Mouse (Mus musculus): ENCODE data around the gene Prr23a1.

The Prr23a1 gene

DNA sequence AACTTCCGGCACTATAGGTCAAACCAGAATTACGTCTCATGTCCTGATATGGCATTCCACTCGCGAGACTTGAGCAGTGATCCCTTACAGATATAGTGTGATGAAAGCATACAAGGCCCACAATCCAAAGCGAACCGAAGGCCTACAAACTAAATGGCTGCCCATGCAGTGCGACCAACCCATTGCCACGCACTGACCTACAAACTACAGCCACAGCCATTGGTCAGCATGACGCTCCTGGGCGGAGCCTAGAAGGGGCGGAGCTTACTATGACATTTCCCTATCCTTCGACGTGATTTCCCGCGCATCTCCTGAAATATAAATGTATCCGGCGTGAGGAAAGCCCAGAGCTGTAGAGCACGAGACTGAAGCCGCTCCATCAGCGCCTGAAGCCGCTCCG lies at the start of gene Prr23a1:
Gene Prr23a1 (plus strand): TSS at position 387 of the 400 bp plus-strand sequence.
- no peak for DNase-seq (ENCODE audit: low spot score)

- no peak for DNase-seq (ENCODE audit: low spot score)
These were observed 43.3 kb upstream of the Prr23a1 start for GRCm38 (mm10) chr9:98799021-98799420.

DNA sequence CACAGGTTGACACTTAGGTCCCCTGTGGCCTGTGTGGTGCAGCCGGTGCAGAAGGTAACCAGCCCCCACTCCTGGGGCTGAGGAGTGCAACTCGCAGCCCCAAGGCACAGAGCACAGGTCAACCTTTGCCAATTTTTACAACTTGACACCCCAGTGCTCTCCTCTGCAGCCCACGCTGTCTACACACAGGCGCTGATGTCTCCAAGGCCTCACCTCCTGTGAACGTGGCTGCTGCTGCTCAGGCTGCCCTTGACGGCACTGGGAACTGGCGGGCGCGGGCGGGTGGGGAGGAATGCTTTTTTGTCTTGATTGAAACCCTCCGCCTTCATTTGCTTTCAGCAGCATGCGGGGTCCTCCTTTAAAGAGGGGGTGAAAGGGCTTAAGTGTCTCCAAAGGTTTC lies 38.3 kb upstream of the Prr23a1 start:
- no peak for DNase-seq (ENCODE audit: low spot score)

GRCm38 (mm10) chr9:98805511-98805910 lies 36.8 kb upstream of the Prr23a1 start:
- no peak for DNase-seq (ENCODE audit: low spot score)

DNA sequence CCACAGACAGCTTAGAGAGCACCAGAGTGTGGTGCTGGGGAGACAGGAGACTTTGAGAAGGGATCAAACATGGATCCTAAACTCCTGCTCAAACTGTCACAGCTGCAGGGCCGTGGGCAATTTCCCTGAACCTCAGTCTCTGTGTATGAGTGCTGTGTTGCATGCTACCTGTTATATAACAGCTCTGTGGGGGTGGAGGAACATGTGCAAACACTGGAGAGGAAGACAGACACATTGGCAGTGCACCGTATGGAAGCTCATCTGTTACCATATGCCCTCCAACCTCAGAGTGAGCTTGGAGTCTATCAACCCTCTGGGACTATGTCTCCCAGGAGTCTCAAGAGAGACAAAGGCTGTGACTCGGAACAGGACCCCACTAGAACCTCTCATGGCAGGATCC lies 36.4 kb upstream of the Prr23a1 start:
- DNase-seq (ENCODE audit: low spot score): peak; percentile 17

DNA sequence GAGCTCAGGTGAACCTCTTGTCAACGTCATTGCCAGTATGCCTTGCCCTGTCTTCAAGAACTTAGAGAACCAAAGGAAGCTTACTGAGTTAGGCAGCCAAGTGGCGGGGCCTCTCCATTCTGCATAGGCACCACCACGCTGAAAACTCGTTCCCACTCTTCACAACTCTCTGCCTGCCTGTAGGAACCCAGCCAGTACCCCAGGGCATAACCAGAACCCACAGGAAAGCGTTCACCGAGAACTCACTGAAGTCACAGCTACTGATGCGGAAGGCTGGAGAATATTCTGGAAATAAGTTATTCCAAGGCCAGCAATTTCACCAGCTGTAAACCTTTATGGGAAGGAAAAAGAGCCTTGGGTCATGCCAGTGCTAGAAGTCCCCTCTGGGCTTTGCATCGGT lies 34.7 kb upstream of the Prr23a1 start:
- DNase-seq (ENCODE audit: low spot score): no peak

- DNase-seq (ENCODE audit: low spot score): peak; percentile 51
These were observed 32.8 kb upstream of the Prr23a1 start for GRCm38 (mm10) chr9:98809526-98809925.

DNA sequence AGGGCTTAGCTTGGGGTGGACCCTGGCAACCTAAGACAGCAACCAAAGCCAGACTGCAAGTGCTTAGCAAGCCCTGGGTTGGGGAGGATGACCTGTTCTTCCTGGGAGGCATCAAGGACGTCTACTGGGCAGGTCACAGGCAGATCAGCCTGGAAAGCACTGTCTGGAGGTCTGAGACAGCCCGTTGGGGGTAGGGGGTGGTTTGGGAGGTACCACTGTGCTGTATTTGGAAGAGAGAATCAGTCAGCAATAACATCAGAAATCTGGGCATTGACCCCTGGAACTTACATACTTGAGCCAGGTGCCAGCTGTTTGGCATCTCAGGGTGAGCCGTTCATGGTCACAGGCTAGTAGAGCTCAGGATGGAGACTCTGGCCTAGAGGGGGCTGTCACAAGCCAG lies 26.2 kb upstream of the Prr23a1 start:
- DNase-seq (ENCODE audit: low spot score): no peak

GRCm38 (mm10) chr9:98817592-98817991 lies 24.7 kb upstream of the Prr23a1 start:
- no peak for DNase-seq (ENCODE audit: low spot score)

- DNase-seq (ENCODE audit: low spot score): no peak
These were observed 23.3 kb upstream of the Prr23a1 start for GRCm38 (mm10) chr9:98818971-98819370.

DNA sequence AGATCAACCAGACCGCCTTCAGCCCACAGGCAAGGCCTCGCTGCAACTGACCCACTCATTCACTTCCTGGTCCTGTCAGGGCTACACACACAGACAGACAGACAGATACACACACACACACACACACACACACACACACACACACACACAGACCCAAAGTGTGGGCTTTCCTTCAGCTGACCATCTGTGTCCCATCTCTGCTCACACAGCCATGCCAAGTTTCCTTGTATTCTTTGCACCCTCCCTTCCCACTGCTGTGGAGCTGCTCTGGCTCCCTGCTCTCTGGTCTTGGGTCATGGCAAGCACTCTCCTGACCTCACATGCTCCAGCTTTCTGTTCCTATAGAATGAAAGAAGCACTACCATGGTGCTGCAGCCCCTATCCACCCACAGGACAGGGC lies 22.8 kb upstream of the Prr23a1 start:
- DNase-seq (ENCODE audit: low spot score): no peak

DNA sequence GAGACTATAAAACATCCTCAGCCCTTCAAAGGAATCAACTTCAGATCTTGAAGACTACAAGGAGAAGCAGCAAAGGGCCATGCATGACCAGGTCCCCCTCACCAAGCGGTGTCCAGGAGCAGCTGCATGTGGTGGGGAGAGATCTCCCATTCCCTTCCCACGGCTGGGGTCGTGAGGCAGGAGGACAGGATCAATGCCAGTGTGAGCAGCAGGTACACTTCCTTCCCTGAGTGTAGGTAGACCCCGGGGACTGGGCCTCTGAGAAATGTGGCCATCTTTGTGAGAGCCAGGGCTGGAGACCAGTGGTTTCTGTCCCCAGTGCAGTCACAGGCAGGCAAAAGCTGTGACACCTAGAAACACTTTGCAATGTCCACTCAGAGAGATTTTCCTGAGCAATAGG lies 21.8 kb upstream of the Prr23a1 start:
- DNase-seq (ENCODE audit: low spot score): no peak

DNA sequence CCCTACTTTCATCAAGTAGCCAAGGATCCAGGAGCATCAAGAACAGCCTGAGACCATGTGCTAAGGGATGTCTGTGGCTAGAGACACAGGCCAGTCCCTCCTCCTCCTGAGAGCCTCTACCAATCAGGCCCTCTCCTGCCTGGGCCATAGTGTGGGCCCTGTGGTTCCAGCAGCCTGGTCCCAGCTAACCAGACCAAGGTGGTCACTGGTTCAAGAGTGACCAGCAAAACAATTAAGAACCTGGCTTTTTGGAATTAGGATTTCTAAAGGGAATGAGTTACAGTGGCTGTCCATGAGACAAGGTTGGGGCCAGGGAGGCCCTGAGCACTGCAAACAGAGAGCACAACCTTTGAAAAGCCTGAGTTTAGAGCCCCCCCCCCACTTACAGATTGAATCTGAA lies 21.2 kb upstream of the Prr23a1 start:
- DNase-seq (ENCODE audit: low spot score): no peak

GRCm38 (mm10) chr9:98823805-98824204 lies 18.5 kb upstream of the Prr23a1 start:
- DNase-seq (ENCODE audit: low spot score): no peak

DNA sequence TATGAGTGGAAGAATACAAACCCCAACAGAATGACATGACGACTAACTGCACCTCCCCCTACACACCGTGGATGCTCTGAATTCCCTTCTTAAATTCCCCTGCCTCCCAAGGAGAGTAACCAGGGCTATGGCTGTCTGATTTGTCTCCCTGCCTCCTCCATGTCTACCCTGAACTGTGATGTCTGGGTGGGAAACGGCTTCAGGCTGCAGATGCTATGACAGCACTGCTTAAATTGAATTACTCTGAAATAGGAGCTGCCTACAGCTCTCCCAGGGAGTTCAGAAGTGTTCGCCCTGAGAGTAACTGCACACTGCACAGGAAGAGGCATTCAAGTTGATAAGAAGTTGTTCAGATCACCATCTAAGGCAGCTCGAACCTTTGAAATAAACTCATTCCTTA lies 12.8 kb upstream of the Prr23a1 start:
- DNase-seq (ENCODE audit: low spot score): no peak

GRCm38 (mm10) chr9:98837537-98838074 lies 4.7 kb upstream of the Prr23a1 start:
- DNase-seq (ENCODE audit: low spot score): no peak

DNA sequence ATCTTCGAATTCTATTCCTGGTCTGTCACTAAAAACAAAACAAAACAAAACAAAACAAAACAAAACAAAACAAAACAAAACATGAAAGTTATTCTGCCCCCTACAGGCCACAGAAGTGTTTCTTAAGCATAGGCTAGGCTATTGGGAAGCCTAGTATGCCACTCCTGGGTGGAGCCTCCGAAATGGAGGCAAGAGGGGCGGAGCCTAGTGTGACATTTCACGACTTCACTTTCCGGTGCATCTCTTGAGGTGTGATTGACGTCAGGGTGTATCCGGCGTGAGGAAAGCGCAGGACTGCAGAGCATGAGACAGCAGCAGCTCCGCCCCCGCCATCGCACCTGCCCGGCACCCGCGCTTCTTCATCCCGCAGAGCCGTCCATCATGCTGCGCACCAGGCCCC lies 13.9 kb downstream of the Prr23a1 start, which contains the start of gene Prr23a2:
Gene Prr23a2 (plus strand): TSS at position 285 of the 400 bp plus-strand sequence.
- no peak for DNase-seq (ENCODE audit: low spot score)

- no peak for DNase-seq (ENCODE audit: low spot score)
These were observed 21.2 kb downstream of the Prr23a1 start for GRCm38 (mm10) chr9:98863463-98863862.

DNA sequence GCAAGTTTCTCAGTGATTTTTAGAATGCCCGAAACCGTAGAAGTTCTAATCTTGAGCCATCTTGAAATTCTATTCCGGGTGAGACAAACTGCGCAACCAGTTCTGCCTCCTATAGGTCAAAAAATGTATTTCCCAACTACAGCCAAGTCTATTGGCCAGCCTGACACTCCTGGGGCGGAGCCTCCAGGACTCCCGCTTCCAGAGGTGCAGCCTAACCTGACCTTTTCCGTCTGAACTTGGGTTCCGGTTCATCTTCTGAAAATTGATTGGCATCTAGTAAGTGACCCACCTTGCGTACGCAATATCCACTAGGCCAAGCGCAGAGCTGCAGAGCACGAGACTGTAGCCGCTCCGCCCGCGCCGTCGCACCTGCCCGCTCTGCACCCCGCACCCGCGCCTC lies 22.3 kb downstream of the Prr23a1 start, which contains the start of gene Prr23a3:
Gene Prr23a3 (plus strand): TSS at position 197 of the 400 bp plus-strand sequence.
- no peak for DNase-seq (ENCODE audit: low spot score)
